Comparison of ENCODE assay signal across 8 mouse cellular contexts in the genomic region with DNA sequence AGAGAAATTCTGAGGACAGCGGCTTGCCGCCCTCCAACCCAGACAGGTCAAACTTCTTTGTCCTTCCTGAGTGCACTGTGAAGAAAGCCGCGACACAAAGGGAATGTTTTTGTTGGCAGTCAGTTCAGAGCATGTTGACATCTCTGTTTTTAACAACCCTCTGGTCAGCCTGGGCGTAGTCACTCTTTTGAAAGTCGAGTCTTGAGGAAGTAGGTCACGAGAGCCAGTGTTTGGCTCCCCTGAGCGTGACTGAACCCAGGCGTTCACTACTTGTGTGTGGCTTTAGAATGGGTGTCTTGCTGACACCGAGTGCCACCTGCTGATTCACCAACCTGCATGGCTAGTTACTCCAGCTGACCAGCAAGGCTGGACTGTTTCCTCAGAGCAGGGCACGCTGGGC. TPM values are rescaled to one million over a fixed set of nuclear protein-coding genes. Genes with fewer than 3 reads are reported as not detected.
DNase-seq lines count a peak whose midpoint lies in the region; ATAC-seq and TF ChIP-seq lines count a peak whose summit lies in the region.

No protein-coding gene starts in this region.

- WGBS in intestine, embryonic 16.5 days: 37% methylated on average over 11 of the region's 11 CpGs

- DNase-seq in MEL (ENCODE audit: low read depth, low spot score): peak; percentile 52
- DNase-seq in adrenal gland, postnatal 36 days: peak; percentile 52 to 53
- peak; percentile 60 for DNase-seq in lung, postnatal 14 days
- DNase-seq in thymus, postnatal 25 days: no peak
- DNase-seq in frontal cortex, postnatal 36 days (ENCODE audit: low spot score in 2 of 2): no peak
- DNase-seq in cerebellum, postnatal 25 days: no peak

- H3K27ac ChIP-seq in MEL (ENCODE audit: control insufficient read depth, low read depth, low read length): peak overlapping the region; percentile 74
- no peak overlapping the region for H3K27ac ChIP-seq in intestine, embryonic 16.5 days (ENCODE audit: low read length)

- no peaks in the 10 kb centered on the region for H3K27me3 ChIP-seq in MEL (ENCODE audit: control insufficient read depth in 1 of 2, insufficient read depth in 2 of 2, low read length in 2 of 2)
- H3K27me3 ChIP-seq in intestine, embryonic 16.5 days (replicated peaks; ENCODE audit: control insufficient read depth, insufficient read depth, low read length): no peaks in the 10 kb centered on the region

- peak overlapping the region; percentile 52 for H3K9ac ChIP-seq in MEL (ENCODE audit: control insufficient read depth, low read depth, low read length, poor library complexity, severe bottlenecking)
- no peak overlapping the region for H3K9ac ChIP-seq in intestine, embryonic 16.5 days (ENCODE audit: low read depth, low read length)

- H3K4me2 ChIP-seq in intestine, embryonic 16.5 days (ENCODE audit: low read depth, low read length): peak overlapping the region; percentile 38

- no peaks in the 10 kb centered on the region for H3K9me3 ChIP-seq in MEL (replicated peaks; ENCODE audit: insufficient read depth, low read length)
- H3K9me3 ChIP-seq in intestine, embryonic 16.5 days (ENCODE audit: control insufficient read depth, low read length): no peaks in the 10 kb centered on the region

- ATAC-seq in intestine, embryonic 16.5 days: peak; percentile 54
- ATAC-seq in inflammation-experienced regulatory T-cells, adult 6 months: no peak

- H3K79me2 ChIP-seq in MEL (ENCODE audit: control insufficient read depth, insufficient read depth, low read length, poor library complexity): no peaks in the 10 kb centered on the region

- peaks cover 0 to 16% of the 10 kb centered on the region in 2 experiments; a peak in 2 of 4 replicates for H3K36me3 ChIP-seq in MEL (ENCODE audit: control insufficient read depth in 1 of 2, insufficient read depth in 2 of 2, low read length in 2 of 2)
- no peaks in the 10 kb centered on the region for H3K36me3 ChIP-seq in intestine, embryonic 16.5 days (ENCODE audit: control insufficient read depth, insufficient read depth, low read length)

- TF ChIP-seq POLR2A in MEL (IDR thresholded peaks at IDR 0.05; ENCODE audit: control insufficient read depth in 1 of 2, insufficient read depth in 1 of 2, low read depth in 1 of 2, low read length in 2 of 2, poor library complexity in 1 of 2): no peak

- no peak for TF ChIP-seq EP300 in MEL (IDR thresholded peaks at IDR 0.05; ENCODE audit: low read depth in 1 of 2, low read length in 2 of 2)

- no peak for TF ChIP-seq CTCF in MEL (IDR thresholded peaks at IDR 0.05 in 2 of 3, conservative IDR thresholded peaks at IDR 0.05 in 1 of 3; ENCODE audit: control insufficient read depth in 1 of 3, insufficient read depth in 1 of 3, low read depth in 2 of 3, low read length in 3 of 3, poor library complexity in 1 of 3, severe bottlenecking in 1 of 3)

- peaks cover 0 to 10% of the 10 kb centered on the region in 2 experiments; a peak in 2 of 4 replicates for H3K4me1 ChIP-seq in MEL (ENCODE audit: control insufficient read depth in 1 of 2, insufficient read depth in 2 of 2, low read length in 2 of 2)
- peaks cover 5% of the 10 kb centered on the region for H3K4me1 ChIP-seq in intestine, embryonic 16.5 days (ENCODE audit: control insufficient read depth, insufficient read depth, low read length)

- H3K4me3 ChIP-seq in MEL (ENCODE audit: control insufficient read depth in 1 of 2, insufficient read depth in 1 of 2, low read depth in 2 of 2, low read length in 2 of 2): peak overlapping the region; percentile 31 to 46; a peak in 3 of 4 replicates
- peak overlapping the region; percentile 10; the same call in 1 of the 2 replicates for H3K4me3 ChIP-seq in intestine, embryonic 16.5 days (ENCODE audit: low read length)

- no peak for TF ChIP-seq RAD21 in MEL (IDR thresholded peaks at IDR 0.05; ENCODE audit: low read depth, low read length)

TF ChIP-seq in MEL, 35 proteins besides CTCF, POLR2A, EP300 and RAD21:
- TF ChIP-seq BHLHE40 (IDR thresholded peaks at IDR 0.05; ENCODE audit: borderline replicate concordance, low read depth, low read length): peak; percentile 64; the same call in 1 of the 2 replicates
- peak; percentile 2; the same call in 1 of the 2 replicates for TF ChIP-seq SMC3 (IDR thresholded peaks at IDR 0.05; ENCODE audit: low read depth, low read length)
- TF ChIP-seq CHD1 (IDR thresholded peaks at IDR 0.05; ENCODE audit: low read depth, low read length): no peak

RNA-seq across cellular contexts. Expression of a gene that starts 18.4 kb away (rescaled TPM):
- total RNA-seq in MEL (2012; rRNA removed): 12.0 and 12.3 TPM in 2 replicates
- 10 to 100 TPM in 1 of 2 experiments, not detected in 1; 24.4 TPM for polyA plus RNA-seq in MEL (2012; ENCODE audit: insufficient read depth in 1 of 2, insufficient read length in 2 of 2, low read depth in 1 of 2, low replicate concordance in 2 of 2, missing spikeins in 1 of 2)
- total RNA-seq in adrenal gland, postnatal 36 days (2021): 10 to 100 TPM; 20.6 to 26.0 TPM
- 22.8 and 24.2 TPM in 2 replicates for polyA plus RNA-seq in intestine, embryonic 16.5 days (2015; fragmentation: Nextera tagmentation; extraction: Ambion mirVana)
- polyA plus RNA-seq in inflammation-experienced regulatory T-cells, adult 6 months (2017; shearing (Covaris generic)): 1 to 10 TPM; 1.9 to 5.7 (median 3.7) TPM

Comparison
In these comparisons a context has a peak if more than half of its experiments do, and no peak if none do; other contexts are left out.
1. DNase-seq: peak in MEL (single experiment), adrenal gland, postnatal 36 days (2 of 2) and lung, postnatal 14 days (single experiment); none in thymus, postnatal 25 days (single experiment), frontal cortex, postnatal 36 days (0 of 2) and cerebellum, postnatal 25 days (0 of 2).